Mouse (Mus musculus) frontal cortex, postnatal 14 days (tissue): ENCODE data around the gene Mesp2.

Experiments
- DNase-seq, 2 experiments: peaks; one replicate each; pipeline ENCODE4 v3.0.0; 2022; ENCODE audit warnings: low spot score in 2 of 2

Gene Mesp2

DNA sequence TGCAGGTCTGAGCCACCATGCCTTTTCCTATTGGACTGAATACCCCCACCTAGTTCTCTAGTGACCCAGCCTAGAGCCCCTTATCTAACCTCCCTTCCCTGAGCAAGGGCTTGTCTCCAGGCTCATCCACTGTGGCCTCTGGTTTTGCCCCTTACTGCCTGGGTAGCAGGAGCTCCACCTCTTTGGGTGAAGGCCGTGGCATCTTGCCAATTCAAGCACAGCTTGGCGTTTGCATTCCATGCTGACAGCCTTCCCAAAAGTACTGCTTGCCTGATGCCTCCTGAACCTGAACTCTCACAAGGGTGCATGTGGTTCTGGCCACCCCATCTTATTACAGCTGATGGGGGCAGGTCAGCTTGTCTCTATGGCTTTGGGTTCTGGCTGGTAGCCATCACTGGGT, 6.6 kb upstream of the Mesp2 start:
- no peak for DNase-seq

DNA sequence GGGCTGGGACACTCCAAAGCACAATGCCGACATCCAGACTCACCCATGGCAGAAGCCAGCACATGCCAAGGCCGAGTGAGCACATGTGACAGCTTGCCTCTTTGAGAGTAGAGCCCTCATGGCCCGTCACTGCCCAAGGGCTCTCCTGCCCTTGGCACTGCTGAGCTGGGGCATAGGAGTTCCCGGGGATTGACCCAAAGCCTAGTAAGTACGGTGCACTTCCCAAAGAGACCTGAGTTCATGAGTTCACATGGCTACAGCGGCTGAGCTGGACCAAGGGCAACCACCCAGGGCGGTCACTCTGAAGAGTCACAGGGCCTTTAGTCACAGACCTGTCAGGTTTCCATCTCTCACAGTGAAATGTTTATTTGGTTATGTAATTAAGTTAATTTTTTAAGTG, 2.0 kb upstream of the Mesp2 start:
- no peak for DNase-seq

DNA sequence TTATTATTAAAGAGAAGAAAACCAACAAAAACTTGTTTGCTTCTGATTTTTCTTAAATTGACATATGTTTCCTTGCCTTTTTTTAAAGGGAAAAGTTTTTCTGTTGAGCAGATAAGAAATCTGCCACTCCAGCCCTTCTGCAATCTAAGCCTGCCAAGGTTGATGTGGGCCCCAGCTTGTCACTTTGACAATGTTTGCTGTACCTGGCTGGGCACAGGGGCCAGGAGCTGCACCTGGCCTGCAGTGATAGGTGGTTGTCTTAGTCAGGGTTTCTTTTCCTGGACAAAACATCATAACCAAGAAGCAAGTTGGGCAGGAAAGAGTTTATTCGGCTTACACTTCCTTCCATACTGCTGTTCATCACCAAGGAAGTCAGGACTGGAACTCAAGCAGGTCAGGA, 2.9 kb downstream of the Mesp2 start:
- no peak for DNase-seq

DNA sequence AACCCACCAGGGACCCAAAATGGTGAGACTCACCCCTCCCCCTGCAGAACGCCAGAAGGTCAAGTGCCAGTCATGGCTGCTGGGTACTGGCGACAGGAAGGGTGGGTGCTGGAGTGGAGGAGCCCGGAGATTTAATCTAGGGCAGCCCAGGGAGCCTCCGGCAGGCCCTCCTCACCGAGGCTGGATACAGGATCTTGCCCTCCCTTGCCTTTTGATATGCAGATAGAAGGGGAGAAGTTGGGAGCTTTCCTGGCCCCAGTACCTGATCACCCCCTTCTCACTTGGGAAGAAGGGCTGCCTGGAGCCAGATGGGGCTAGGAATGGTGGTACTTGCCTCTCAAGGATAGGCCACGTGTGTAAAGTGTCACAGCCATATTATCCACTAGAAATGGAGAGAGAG, 7.8 kb downstream of the Mesp2 start:
- DNase-seq: no peak

DNA sequence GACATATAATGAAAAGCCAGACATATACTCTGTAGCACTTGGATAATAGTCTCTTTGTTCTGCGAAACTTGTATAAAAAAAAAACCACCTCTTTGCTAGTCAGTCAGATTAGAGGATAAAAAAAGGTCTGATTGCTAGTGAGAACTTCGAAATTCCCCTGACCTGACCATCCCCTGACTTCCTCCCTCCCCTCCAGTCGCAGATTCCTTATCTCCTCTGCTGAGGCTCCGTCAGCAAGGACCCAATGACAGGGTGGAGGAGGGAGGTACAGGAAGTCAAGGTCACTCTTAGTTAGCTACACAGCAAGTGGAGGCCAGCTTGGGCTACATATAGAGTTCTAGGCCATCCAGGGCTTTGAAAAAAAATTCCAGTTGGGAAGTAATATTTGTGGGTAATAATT, 9.0 kb downstream of the Mesp2 start:
- no peak for DNase-seq

DNA sequence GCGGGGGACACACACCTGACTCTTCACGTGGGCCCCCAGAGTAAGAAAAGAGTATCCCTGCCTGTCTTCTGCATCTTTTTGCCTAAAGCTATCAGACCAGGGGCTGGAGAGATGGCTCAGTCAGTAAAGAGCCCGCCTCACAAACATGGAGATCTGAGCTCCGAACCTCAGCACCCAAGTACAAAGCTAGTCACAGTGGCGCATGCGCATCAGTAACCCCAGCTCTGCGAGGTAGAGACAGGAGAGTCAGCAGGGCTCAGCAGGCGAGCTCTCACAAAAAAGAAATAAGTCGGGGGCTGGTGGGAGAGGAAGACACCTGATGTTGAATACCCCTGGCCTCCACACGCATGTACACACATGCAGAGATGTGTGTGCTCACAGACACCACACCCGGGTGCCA, 9.5 kb downstream of the Mesp2 start:
- no peak for DNase-seq

DNA sequence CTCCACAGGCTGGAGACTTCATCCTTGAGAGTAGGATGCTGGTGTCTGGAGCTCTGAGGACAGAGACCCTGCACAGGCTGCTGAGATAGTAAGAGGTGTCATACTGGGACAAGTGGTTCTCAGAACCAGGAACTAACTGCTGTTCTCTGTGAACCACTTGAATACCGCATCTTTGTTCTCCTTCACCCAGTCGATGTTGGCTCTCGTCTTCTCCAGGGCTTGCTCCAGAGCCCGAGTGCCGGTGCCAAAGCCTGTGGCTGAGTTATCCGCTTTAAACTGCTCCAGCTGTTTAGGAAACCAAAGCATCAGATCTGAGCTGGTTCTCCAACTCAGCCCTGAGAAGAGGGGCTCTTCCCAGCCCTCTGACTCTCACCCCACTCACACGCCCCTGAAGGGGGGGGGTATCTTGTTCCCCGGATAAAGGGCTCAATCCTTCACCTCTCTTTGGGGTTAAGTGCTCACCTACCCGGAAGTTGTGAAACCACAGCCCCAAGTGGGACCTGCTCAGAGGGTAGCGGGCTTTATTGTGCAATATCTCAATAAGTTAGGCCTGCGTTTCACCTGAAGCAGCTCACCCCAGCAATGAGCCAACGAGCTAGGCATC, 11.7 kb downstream of the Mesp2 start:
- no peak for DNase-seq

DNA sequence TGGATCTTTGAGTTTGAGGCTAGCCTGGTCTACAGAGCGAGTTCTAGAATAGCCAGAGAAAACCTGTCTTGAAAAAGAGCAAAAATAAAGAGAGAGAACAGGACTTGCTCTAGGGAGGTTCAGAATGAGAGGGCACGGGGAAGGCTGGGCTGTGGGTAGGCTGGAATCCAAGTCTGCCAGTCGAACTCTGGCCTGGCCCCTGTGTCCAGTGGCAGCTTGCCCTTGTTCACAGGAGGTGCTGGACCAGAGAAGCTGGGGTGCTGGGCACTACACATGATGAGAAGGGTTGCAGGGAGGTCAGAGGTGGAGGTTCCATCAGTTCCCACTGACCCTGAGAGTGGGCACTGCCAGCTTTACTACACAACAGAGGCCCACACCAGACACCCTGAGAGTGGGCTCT, 17.8 kb downstream of the Mesp2 start:
- no peak for DNase-seq

DNA sequence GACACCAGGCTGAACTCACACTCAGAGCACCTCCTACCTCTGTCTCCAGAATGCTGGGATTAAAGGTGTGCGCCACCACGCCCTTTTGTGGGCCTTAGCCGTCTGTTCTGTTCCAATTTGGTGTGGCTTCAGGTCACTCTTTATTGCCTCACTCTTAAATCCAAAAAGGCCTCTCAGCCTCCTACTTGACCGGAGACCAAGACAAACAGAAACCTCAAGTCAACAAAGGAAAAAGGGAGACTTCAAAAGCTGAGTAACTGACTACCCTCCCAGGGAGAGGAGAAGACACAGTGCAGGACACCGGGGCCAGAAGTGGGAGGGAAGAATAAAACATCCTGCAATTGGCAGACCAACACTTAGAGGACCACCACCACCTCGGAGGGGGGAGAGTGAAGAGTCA, 20.6 kb downstream of the Mesp2 start:
- no peak for DNase-seq

DNA sequence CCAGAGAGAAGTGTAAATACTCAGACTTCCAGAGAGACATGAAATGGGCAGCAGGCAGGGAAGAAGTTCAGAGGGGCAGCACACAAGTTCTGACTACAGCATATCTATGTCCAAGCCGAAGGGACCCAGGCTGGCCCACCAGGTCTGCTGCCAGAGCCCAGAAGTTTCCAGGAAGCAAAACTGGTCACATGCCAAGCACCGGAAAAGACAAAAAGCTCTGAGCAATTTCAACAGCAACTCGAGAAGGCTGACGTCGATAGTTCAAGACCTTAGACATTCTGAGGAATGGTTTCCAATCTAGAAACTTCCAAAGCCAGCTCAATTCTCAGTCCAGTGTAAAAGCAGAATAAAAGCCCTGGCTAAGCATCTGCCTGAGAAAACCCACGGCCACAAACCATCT, 21.1 kb downstream of the Mesp2 start:
- no peak for DNase-seq

DNA sequence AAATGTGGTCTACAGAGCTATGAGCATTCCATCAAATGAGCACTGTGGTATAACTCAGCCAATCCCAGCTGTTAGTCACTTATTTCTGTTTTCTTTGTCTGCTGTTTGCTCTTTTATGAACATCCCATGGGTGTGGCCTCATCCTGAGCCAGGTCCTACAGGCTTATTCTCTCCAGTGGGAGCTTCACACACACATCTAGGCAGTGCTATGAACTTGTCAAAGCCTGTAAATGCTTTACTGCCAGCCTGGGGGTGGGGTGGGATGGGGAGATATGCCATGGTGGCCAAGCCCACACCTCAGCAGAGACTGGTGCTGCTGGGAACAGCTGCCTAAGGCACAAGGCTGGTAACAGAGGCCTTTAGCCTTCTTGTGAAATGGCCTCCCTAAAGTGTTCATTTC, 22.5 kb downstream of the Mesp2 start:
- DNase-seq: no peak

DNA sequence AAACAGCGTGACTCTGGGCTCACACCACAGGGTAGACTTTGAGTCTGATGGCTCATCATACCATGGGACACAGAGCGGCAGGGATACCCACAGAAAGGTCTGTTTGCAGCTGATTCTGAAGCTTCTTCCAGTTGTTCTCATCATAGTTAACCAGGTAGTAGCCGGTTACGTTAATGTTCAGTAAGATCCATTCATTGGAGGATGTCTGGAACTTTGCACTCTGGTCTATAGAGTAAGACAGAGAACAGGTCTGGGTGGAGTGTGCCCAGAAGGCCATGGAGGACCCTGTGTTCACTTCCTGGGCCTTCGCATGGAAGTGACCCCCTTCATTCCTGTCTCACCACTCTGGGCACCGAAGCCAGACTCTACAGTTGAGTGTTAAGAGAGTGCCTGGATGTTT, 24.7 kb downstream of the Mesp2 start:
- no peak for DNase-seq

DNA sequence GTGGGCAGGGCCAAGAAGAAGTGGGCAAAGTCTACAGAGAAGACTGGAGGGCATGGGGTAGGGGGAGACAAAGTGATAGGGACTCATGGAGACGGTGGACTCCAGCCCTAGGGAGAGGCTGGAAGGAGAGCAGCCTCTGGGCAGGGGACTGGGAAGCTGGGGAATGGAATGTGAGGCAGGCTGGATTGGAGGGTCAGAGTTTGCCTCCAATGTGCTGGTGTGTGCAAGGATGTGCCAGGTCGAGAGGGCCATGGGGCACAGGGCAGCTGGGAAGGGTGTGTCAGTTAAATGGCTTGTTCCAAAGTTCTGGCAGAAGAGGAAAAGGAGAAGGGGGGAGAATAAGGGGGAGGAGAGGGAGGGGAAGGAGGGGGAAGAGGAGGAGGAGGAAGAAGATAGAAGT, 26.7 kb downstream of the Mesp2 start:
- no peak for DNase-seq

DNA sequence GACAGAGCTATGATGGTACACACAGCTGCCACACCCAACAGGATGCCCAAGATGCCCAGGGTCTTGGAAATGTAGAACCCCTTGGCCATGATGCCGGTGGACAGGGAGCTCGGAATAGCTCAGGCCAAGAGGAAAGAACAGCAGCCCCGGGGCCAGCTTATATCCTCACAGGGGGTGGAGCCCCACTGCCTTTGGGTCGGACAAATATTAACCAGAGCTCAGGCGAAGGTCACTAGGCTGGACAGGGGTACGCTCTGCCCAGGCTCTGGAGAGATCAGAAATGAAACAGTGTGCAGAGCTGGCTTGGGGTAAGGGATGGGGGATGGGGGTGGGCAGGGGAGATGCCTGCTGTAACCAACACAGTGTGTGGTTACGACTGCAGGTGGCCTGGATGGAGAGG, 31.6 kb downstream of the Mesp2 start:
- no peak for DNase-seq

DNA sequence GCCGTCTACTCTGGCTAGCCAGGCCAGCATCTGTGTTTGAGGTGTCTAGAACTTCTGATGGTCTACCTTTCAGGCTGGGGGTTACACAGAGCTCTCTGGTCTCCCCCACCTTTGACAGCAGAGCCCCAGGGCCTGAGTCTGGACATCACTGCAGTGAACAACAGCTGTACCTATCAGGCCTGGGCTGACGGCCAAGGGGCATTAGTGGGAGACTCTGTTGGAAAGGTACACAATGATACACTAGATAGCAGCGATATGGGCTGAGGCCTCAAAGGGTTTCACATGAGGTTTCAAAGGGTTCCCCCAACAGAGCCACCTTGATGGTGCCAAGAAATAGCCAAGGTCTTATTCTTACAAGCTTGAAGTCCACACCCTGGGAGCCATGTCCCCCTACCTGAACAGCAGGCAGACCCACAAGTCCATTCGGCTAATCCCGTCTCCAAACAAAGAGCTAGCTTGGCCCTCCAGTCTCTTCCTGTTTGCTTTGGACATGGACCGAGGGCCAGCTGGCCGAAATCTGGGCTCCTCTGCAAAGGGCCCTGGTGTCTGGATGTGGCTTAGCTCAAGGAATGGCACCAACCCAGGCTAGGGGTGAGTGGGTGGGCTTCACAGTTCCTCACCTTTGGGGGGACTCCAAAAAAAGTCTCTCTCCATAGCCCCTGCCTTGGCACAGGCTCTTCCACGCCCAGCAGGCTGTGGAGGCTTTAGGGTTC, 33.7 kb downstream of the Mesp2 start:
- DNase-seq: no peak

DNA sequence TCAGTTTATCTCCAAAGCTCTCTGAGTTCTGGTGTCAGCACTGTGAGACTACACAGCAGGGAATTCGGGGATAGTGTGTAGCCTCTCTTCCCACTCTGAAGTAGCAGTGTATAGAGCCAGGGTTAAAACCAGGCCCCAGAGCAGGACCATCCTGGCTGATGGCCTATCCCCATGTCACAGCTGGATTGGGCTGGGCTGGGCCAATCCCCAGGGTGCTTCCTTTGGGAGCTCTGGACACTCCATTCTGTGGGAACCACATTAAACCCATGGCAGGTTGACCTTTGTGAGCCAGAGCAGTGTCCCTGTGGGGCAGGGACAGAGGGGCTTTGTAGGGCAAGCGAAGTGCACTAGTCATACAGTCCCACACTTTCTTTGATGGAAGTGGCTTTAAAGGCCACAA, 35.8 kb downstream of the Mesp2 start:
- DNase-seq: no peak

DNA sequence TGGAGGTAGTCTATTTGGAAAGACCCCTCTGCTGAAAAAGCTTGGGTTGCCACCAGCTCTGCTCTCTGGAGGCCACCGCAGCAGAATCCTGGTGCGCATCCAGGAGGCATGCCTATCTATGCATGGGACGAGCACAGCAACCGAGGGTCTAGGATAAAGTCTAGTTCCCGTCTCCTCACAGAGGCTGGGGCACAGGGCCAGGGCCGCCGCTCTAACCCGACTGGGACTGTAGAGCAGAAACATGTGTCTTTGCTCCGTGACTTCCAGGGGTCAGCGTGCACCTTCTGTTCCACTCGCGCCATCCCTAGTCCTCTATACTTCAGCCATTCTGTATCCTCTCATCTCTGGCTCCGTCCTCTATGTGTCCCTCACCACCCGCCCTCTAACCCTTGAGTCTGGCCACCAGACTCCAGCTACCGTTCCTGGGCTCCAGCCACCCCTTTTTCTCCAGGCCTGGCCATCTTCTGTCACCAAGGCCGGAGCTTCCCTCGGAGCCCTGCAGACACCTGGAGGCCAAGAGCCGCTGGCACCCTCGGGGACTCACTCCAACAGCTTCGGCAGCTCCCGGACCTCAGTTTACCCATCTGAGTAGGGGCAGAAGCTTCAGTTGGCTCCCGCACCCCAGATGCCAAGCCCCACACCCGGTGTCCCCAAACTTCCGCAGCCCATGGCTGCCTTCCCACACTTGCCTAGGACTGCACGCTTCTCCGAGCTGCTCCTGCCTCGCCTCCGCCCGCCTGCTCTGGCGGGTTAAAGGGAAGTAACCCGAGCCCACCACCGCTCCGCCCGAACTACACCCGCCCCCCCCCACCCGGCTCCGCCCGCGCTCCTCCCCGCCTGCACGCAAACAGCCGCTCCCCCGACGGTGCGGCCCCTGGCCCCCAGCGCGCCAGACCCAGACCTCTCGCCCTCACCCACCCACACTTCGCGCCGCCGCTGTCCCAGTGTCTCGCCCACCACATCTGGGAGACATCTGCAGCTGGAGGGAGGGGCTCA, 37.2 kb downstream of the Mesp2 start:
- DNase-seq: no peak

DNA sequence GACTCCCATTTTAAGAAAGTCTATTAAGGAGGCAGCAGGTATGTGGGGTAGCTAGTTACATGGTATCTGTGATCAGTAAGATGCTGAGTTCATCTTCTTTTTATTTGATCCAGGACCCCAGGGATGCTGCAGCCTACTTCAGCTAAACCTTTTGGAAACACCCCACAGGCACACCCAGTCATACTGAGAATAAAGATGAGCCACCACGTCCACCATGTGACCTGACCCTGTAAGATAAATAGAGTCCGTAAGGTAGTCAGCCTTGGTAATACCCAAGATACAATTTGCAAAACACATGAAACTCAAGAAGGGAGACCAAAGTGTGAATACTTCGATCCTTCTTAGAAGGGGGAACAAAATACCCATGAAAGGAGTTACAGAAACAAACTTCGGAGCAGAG, 45.8 kb downstream of the Mesp2 start:
- DNase-seq: no peak

DNA sequence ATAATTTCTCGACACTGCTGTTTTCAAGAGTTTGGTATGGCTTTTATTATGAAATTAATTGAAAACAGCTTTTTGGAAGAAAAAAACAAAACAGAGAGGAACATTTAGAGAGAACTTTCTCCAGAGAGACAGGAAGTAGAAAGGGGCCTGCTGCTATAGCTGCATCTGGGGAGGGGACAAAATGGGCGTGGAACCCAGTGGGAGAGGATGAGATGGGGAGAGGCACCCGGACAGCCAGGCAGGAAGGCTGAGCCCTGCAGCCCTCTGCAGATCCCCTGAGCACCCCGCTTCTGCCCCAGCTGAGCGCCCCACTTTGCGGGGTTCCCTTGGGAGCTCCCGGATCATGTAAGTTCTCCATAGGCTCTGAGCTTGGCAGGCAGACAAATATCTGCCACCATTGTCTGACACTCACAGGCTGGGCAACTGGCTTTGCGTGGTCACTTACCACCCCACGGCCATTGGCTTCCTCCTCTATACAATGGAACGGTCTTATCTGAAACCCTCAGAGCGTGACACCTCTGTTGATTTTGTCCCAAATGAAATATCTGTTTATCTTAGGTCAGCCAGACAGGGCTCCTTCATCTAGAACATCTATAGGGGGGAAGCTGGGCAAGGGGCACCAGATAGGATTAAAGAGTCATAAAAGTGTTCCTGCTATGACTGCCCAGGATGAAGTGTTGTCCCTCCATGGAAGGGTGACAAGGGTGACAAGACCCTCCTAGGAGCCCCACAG, 47.8 kb downstream of the Mesp2 start:
- DNase-seq: no peak

DNA sequence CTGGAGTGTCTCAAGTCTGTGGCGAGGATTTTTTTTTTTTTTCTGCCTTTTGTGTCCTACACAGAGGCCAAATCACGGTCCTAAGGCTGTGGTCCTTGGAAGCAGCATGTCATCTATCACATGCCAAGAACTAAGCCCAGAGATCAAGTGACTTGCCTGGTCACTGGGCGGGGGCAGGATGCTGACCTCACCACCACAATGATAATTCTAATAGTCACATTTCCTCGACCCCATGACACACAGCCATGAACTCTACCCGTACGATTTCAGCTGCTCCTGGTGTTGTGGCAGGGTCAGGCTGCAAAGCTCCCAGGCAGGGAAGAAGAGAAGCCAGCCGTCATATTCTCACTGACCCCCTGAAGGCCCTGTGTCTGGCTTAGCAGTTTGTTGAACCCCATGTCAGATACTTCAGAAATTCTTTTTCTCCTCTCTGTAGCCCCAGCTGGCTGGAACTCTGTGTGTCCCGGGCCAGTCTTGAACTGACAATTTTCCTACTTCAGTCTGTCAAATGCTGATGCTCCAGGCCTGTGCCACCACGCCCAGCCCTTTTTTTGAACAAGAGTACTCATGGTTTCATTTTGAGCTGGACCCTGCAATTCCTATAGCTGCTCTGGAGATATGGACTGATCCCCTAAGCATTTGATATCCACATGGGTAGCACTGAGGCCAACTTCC, 48.6 kb downstream of the Mesp2 start:
- no peak for DNase-seq

DNA sequence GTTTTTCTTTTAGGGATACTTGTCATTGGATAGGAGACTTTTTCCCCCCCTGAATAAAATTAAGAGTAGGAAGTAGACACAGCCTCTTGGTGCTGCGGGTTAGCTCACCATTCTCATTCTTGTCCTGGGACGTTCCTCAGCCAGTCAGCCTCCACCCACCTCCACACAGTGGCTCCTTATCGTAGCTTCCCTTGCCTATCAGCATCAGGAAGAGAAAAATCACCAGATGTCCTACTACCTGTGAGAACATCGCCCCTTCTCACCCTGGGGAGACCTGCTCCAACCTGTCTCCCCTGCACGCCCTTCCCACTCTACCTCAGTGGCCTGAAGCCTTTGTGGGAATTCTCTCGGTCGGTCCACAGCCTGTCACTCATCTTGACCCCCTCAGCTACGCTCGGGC, 50.3 kb downstream of the Mesp2 start, which contains the start of gene Anpep:
Gene Anpep (minus strand): TSS at position 249 of the 400 bp plus-strand sequence.
- DNase-seq: no peak
